Mouse (Mus musculus): ENCODE results near the gene Sox10. TPM values are rescaled to one million over a fixed set of nuclear protein-coding genes. Genes with fewer than 3 reads are reported as not detected.
A peak's percentile ranks its signal among the peaks of the same experiment; 100 is the strongest.

Gene Sox10
- polyA plus RNA-seq, 1 experiment from 2014 or later, result 0.11 TPM

- Histone ChIP-seq H3K9me3 (ENCODE audit: low read length) (no peaks in the 10 kb centered on the region), H3K4me3 (ENCODE audit: low read depth, low read length) (peak overlapping the region; percentile 84), H3K4me1 (ENCODE audit: insufficient read depth, low read depth, low read length) (peaks cover 23% of the 10 kb centered on the region; the same call in 1 of the 2 replicates), H3K9ac (replicated peaks; ENCODE audit: low read depth) (peak overlapping the region; percentile 82; the same call in 1 of the 2 replicates), H3K36me3 (ENCODE audit: insufficient read depth, low read length) (peaks cover 5% of the 10 kb centered on the region; the same call in 1 of the 2 replicates), H3K27me3 (replicated peaks; ENCODE audit: insufficient read depth, low read length) (no peaks in the 10 kb centered on the region), H3K27ac (ENCODE audit: low read length) (no peak overlapping the region), H3K4me2 (replicated peaks; ENCODE audit: low read depth, low read length) (peak overlapping the region; percentile 97)
- DNase-seq (ENCODE audit: low spot score), result no peak
- 19% methylated on average over 9 of the region's 9 CpGs for WGBS
- TF ChIP-seq CTCF (IDR thresholded peaks at IDR 0.05) (no peak), EP300 (IDR thresholded peaks at IDR 0.05) (no peak)
- ATAC-seq, result no peak
Observed at GRCm38 (mm10) chr15:79110031-79110430, 55.0 kb downstream of the Sox10 start.

- no peaks in the 10 kb centered on the region for H3K27me3 ChIP-seq (replicated peaks; ENCODE audit: insufficient read depth, low read length)
- DNase-seq (ENCODE audit: low spot score) (no peak), ATAC-seq (peak; percentile 47)
- peak overlapping the region; percentile 97 for H3K4me2 ChIP-seq (replicated peaks; ENCODE audit: low read depth, low read length)
- peak overlapping the region; percentile 84 for H3K4me3 ChIP-seq (ENCODE audit: low read depth, low read length)
- TF ChIP-seq EP300 (IDR thresholded peaks at IDR 0.05) (no peak), CTCF (IDR thresholded peaks at IDR 0.05) (no peak)
- peaks cover 23% of the 10 kb centered on the region; the same call in 1 of the 2 replicates for H3K4me1 ChIP-seq (ENCODE audit: insufficient read depth, low read depth, low read length)
- no peaks in the 10 kb centered on the region for H3K36me3 ChIP-seq (ENCODE audit: insufficient read depth, low read length)
- under 1% methylated on average over 20 of the region's 46 CpGs for WGBS
- peak overlapping the region; percentile 82 for H3K9ac ChIP-seq (replicated peaks; ENCODE audit: low read depth)
- no peaks in the 10 kb centered on the region for H3K9me3 ChIP-seq (ENCODE audit: low read length)
- H3K27ac ChIP-seq (ENCODE audit: low read length), result peak overlapping the region; percentile 91
Observed at GRCm38 (mm10) chr15:79109321-79109934, 55.6 kb downstream of the Sox10 start.

GRCm38 (mm10) chr15:79108421-79109320, 56.4 kb downstream of the Sox10 start, which contains the start of gene Micall1:
Micall1 (plus strand) TSS chr15:79108898.
- Histone ChIP-seq H3K36me3 (ENCODE audit: insufficient read depth, low read length) (no peaks in the 10 kb centered on the region), H3K27ac (ENCODE audit: low read length) (peak within 1 kb of the TSS; percentile 91), H3K27me3 (replicated peaks; ENCODE audit: insufficient read depth, low read length) (no peaks in the 10 kb centered on the region), H3K9ac (replicated peaks; ENCODE audit: low read depth) (peak within 1 kb of the TSS; percentile 82), H3K9me3 (ENCODE audit: low read length) (no peaks in the 10 kb centered on the region), H3K4me1 (ENCODE audit: insufficient read depth, low read depth, low read length) (peaks cover 23% of the 10 kb centered on the region; the same call in 1 of the 2 replicates), H3K4me3 (ENCODE audit: low read depth, low read length) (peak within 1 kb of the TSS; percentile 84), H3K4me2 (replicated peaks; ENCODE audit: low read depth, low read length) (peak within 1 kb of the TSS; percentile 97)
- DNase-seq (ENCODE audit: low spot score) (peak; percentile 84), ATAC-seq (peak; percentile 90)
- under 1% methylated on average over 64 of the region's 85 CpGs for WGBS
- TF ChIP-seq EP300 (IDR thresholded peaks at IDR 0.05), result no peak
- no peak for TF ChIP-seq CTCF (IDR thresholded peaks at IDR 0.05)

GRCm38 (mm10) chr15:79107966-79108365, 57.1 kb downstream of the Sox10 start:
- Histone ChIP-seq H3K36me3 (ENCODE audit: insufficient read depth, low read length) (no peaks in the 10 kb centered on the region), H3K9me3 (ENCODE audit: low read length) (no peaks in the 10 kb centered on the region), H3K4me3 (ENCODE audit: low read depth, low read length) (peak overlapping the region; percentile 84; the same call in 1 of the 2 replicates), H3K27me3 (replicated peaks; ENCODE audit: insufficient read depth, low read length) (no peaks in the 10 kb centered on the region), H3K9ac (replicated peaks; ENCODE audit: low read depth) (peak overlapping the region; percentile 82), H3K27ac (ENCODE audit: low read length) (peak overlapping the region; percentile 91), H3K4me1 (ENCODE audit: insufficient read depth, low read depth, low read length) (peaks cover 23% of the 10 kb centered on the region; the same call in 1 of the 2 replicates), H3K4me2 (replicated peaks; ENCODE audit: low read depth, low read length) (peak overlapping the region; percentile 97)
- no peak for TF ChIP-seq EP300 (IDR thresholded peaks at IDR 0.05)
- no peak for TF ChIP-seq CTCF (IDR thresholded peaks at IDR 0.05)
- 26% methylated on average over 7 of the region's 7 CpGs for WGBS
- DNase-seq (ENCODE audit: low spot score) (peak; percentile 61), ATAC-seq (peak; percentile 30)

GRCm38 (mm10) chr15:79105804-79106203, 59.2 kb downstream of the Sox10 start:
- Histone ChIP-seq H3K9ac (replicated peaks; ENCODE audit: low read depth) (no peak overlapping the region), H3K4me2 (replicated peaks; ENCODE audit: low read depth, low read length) (no peak overlapping the region), H3K27ac (ENCODE audit: low read length) (no peak overlapping the region), H3K9me3 (ENCODE audit: low read length) (no peaks in the 10 kb centered on the region), H3K27me3 (replicated peaks; ENCODE audit: insufficient read depth, low read length) (no peaks in the 10 kb centered on the region), H3K36me3 (ENCODE audit: insufficient read depth, low read length) (no peaks in the 10 kb centered on the region), H3K4me1 (ENCODE audit: insufficient read depth, low read depth, low read length) (peaks cover 17% of the 10 kb centered on the region; the same call in 1 of the 2 replicates), H3K4me3 (ENCODE audit: low read depth, low read length) (no peak overlapping the region)
- no peak for DNase-seq (ENCODE audit: low spot score)
- TF ChIP-seq EP300 (IDR thresholded peaks at IDR 0.05) (no peak), CTCF (IDR thresholded peaks at IDR 0.05) (no peak)
- 53% methylated on average over 2 of the region's 2 CpGs for WGBS
- no peak for ATAC-seq

Other genes with a start within 250 kb of the Sox10 start
- 655 and 726 TPM in 2 replicates for gene Lgals1, start 238.5 kb downstream of the Sox10 start, polyA plus RNA-seq (2015; fragmentation: Nextera tagmentation; extraction: Ambion mirVana)
- gene Nol12, start 230.3 kb downstream of the Sox10 start, polyA plus RNA-seq (2015; fragmentation: Nextera tagmentation; extraction: Ambion mirVana), result 26.8 and 28.9 TPM in 2 replicates
- gene Triobp, start 217.5 kb downstream of the Sox10 start, polyA plus RNA-seq (2015; fragmentation: Nextera tagmentation; extraction: Ambion mirVana), result 22.5 and 23.9 TPM in 2 replicates
- 263 and 311 TPM in 2 replicates for gene H1f0, start 136.8 kb downstream of the Sox10 start, polyA plus RNA-seq (2015; fragmentation: Nextera tagmentation; extraction: Ambion mirVana)
- gene Galr3, start 123.4 kb downstream of the Sox10 start, polyA plus RNA-seq (2015; fragmentation: Nextera tagmentation; extraction: Ambion mirVana), result 0.12 and 0.14 TPM in 2 replicates
- 45.4 and 48.4 TPM in 2 replicates for gene Ankrd54, start 102.3 kb downstream of the Sox10 start, polyA plus RNA-seq (2015; fragmentation: Nextera tagmentation; extraction: Ambion mirVana)
- gene Eif3l, start 90.1 kb downstream of the Sox10 start, polyA plus RNA-seq (2015; fragmentation: Nextera tagmentation; extraction: Ambion mirVana), result 99.3 and 101 TPM in 2 replicates
- 8.4 and 9.1 TPM in 2 replicates for gene Micall1, start 56.3 kb downstream of the Sox10 start, polyA plus RNA-seq (2015; fragmentation: Nextera tagmentation; extraction: Ambion mirVana)
- 243 and 261 TPM in 2 replicates for gene Polr2f, start 24.2 kb downstream of the Sox10 start, polyA plus RNA-seq (2015; fragmentation: Nextera tagmentation; extraction: Ambion mirVana)
- 29.8 and 30.4 TPM in 2 replicates for gene 1700088E04Rik, start 24.0 kb downstream of the Sox10 start, polyA plus RNA-seq (2015; fragmentation: Nextera tagmentation; extraction: Ambion mirVana)
- 22.0 and 22.2 TPM in 2 replicates for gene Pick1, start 63.9 kb upstream of the Sox10 start, polyA plus RNA-seq (2015; fragmentation: Nextera tagmentation; extraction: Ambion mirVana)
- 0.16 and 0.31 TPM in 2 replicates for gene Gm49486, start 64.2 kb upstream of the Sox10 start, polyA plus RNA-seq (2015; fragmentation: Nextera tagmentation; extraction: Ambion mirVana)
- 0.07 and 0.13 TPM in 2 replicates for gene Slc16a8, start 89.5 kb upstream of the Sox10 start, polyA plus RNA-seq (2015; fragmentation: Nextera tagmentation; extraction: Ambion mirVana)
- gene Baiap2l2, start 120.3 kb upstream of the Sox10 start, polyA plus RNA-seq (2015; fragmentation: Nextera tagmentation; extraction: Ambion mirVana), result 1.4 and 2.7 TPM in 2 replicates
- 11.8 and 13.7 TPM in 2 replicates for gene Pla2g6, start 163.2 kb upstream of the Sox10 start, polyA plus RNA-seq (2015; fragmentation: Nextera tagmentation; extraction: Ambion mirVana)
- gene Maff, start 181.4 kb upstream of the Sox10 start, polyA plus RNA-seq (2015; fragmentation: Nextera tagmentation; extraction: Ambion mirVana), result 10.6 and 10.8 TPM in 2 replicates
- gene Tmem184b, start 238.3 kb upstream of the Sox10 start, polyA plus RNA-seq (2015; fragmentation: Nextera tagmentation; extraction: Ambion mirVana), result 55.3 and 56.7 TPM in 2 replicates